Mouse (Mus musculus) G1E (cell line): ENCODE measurements at regions not wholly inside any gene's neighbourhood (a gene's known extent, or its start where the extent isn't known, plus 50 kb on each side); places are given as distances from the start of the nearest gene placed in this dataset.

Experiments used
- CTCF ChIP-seq: IDR thresholded peaks from 2 replicates; pipeline ENCODE4 v1.5.1; 2012; ENCODE audit warnings: low read depth, low read length, inconsistent platforms, mixed read lengths
- GATA1 ChIP-seq: IDR thresholded peaks from 2 replicates; pipeline ENCODE4 v1.6.1; 2012; ENCODE audit warnings: borderline replicate concordance, low read length, inconsistent platforms, mixed read lengths
- GATA2 ChIP-seq: IDR thresholded peaks from 2 replicates; pipeline ENCODE4 v1.6.1; 2012; ENCODE audit warnings: low read depth, low read length, inconsistent platforms, borderline replicate concordance
- POLR2AphosphoS5 ChIP-seq: IDR thresholded peaks from 2 replicates; pipeline ENCODE4 v1.6.1; 2012; ENCODE audit warnings: low read depth, low read length, inconsistent platforms; ENCODE audit not compliant: insufficient replicate concordance

DNA sequence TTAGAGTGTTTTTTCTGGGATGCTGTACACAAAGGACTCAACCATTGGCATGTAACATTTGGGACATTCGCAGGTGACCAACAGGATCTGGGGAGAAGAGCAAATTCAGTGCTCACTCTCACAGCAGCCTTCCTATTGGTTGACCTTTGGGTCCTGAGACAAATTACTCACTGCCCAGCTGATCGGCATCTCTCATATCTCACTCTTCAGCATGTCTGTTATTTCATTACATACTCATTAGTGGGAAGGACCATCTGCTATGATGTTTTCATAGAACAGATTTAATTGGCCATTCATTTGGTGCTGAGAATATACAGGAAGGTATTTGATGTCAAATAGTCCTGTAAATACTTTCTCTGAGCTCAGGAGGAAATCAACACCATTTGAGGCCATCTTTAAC, 170.5 kb upstream of the Pmfbp1 start:
- TF ChIP-seq POLR2AphosphoS5, result no peak
- TF ChIP-seq CTCF, result no peak
- no peak for TF ChIP-seq GATA1
- TF ChIP-seq GATA2, result no peak
